Mouse (Mus musculus) kidney, postnatal 25 days (tissue): ENCODE data around the gene Gm49358.

Experiments used
- DNase-seq, 2 experiments: peaks; one replicate each; pipeline ENCODE4 v3.0.0; 2021; ENCODE audit warnings: mixed read lengths in 2 of 2

The Gm49358 gene

GRCm38 (mm10) chr10:86779117-86779755 lies 15.5 kb downstream of the Gm49358 start:
- DNase-seq, result peak; percentile 31 to 61

DNA sequence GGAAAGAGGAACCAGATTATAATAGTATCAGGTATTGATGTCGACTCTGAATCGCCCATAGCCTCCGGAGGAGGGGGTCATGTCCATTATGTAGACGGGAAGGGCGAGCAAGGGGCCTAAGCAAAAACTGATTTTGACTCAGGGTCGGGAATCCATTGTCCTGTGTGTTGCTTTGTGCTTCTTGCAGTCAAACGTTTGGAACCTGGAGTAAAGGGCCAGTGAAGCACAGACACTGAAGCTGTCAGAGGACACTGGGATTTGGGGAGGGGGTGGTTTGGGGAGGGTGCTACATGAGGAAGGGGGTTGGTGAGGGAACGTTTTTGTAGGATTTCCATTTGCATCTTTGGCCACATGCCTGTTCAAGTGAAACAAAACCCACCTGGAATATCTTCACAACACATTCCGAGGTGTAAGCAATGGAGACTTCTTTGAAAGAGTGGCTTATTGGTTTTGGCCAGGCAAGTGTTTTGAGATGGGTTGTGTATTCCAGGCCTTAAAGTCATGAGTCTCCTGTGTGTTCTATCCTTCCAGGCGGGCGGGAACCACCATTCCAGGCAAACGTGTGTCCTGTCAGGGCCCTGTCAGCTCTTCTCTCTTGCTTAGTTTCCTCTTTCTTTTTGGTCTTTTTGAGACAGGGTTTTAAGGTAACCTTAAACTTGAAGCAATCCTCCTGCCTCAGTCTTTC lies 16.2 kb downstream of the Gm49358 start:
- no peak for DNase-seq

GRCm38 (mm10) chr10:86781641-86782040 lies 17.9 kb downstream of the Gm49358 start:
- no peak for DNase-seq

GRCm38 (mm10) chr10:86782656-86783055 lies 18.9 kb downstream of the Gm49358 start:
- DNase-seq, result no peak

- DNase-seq, result no peak
These were observed 19.8 kb downstream of the Gm49358 start for GRCm38 (mm10) chr10:86783561-86783960.

DNA sequence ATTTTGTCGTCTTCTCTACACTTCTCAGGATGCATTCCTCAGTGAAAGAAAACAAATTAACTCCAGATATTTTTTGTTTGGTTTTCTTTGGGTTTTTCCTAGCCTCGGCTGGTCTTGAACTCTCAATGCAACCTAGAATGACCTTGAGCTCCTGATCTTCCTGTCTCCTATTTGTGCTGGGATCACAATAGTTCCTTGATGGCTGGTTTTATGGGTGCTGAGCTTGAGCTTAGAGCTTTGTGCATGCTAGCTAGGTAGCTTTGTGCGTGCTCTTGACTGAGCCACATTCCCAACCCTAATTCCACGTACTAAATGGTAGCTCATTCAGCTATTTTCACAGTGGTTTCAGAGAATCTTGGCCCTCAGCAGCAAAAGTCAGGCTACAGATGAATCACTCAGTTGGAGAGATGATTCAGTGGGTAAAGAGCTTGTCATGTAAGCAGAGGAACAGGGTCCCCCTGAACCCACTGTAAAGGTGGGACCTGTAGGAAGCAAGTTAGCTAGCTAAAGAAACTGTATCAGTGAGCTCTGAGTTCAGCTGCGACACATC lies 20.4 kb downstream of the Gm49358 start:
- no peak for DNase-seq

DNA sequence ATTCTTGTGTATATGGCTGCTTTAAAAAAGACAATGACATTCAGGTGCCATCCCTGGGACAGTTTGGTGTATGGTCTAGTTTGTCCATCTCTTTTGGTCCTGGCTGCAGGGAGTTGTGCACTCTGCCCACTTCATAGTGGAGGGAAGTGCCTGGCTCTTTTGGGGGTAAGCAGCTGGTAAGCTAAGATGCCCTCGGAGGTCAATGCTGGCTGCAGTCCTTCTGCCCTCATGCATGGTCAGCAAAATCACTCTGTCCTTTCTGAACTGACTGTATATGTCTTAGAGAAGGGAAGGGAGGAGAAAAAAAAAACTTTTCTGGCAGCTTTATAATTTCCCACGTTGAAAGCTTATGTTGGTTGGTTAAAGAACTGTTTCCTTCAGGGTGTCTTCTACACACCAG lies 21.6 kb downstream of the Gm49358 start:
- DNase-seq, result peak; percentile 27 to 70

DNA sequence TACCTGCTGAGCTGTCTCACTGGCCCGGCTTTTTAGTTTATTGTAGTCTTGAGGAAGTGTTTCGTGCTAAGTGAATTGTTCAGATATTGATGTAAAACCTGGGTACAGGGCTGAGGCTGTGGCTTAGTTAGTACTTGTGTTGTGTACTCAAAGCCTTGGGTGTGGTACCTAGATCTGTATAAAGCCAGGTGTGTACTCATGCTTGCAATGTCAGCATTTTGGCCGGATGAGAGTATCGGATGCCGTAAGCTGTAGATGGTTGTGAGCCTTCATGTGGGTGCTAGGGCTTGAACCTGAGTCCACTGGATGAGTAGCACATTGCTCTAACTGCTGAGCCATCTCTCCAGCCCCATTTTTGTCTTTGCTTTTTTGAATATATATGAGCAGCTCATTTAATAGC lies 22.3 kb downstream of the Gm49358 start:
- DNase-seq, result no peak

- DNase-seq, result no peak
These were observed 24.4 kb downstream of the Gm49358 start for GRCm38 (mm10) chr10:86788193-86788592.

DNA sequence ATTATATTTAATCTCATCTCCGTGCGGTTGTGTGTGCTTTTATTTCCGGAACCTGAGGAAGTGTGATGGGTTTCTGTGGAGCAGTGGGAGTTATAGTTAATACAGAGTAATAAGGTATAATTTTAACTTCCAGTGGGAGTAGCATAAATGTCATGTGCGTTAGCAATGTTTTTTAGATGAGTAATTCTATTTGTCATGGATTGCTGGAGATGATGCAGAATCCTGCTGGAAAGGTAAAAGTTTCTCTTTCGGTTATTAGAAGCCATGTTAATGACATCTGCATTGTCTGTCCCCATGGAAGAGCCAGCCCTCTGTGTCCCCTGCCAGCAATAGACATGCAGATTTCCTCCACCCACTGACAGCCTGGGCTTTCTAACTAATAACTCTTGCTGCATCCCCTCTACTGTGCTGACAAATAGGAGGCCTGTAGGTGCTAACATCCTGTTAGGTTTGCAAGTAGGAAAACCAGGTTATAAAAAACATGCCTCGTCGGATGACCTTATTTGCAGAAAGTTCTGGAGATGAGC lies 25.4 kb downstream of the Gm49358 start:
- no peak for DNase-seq

DNA sequence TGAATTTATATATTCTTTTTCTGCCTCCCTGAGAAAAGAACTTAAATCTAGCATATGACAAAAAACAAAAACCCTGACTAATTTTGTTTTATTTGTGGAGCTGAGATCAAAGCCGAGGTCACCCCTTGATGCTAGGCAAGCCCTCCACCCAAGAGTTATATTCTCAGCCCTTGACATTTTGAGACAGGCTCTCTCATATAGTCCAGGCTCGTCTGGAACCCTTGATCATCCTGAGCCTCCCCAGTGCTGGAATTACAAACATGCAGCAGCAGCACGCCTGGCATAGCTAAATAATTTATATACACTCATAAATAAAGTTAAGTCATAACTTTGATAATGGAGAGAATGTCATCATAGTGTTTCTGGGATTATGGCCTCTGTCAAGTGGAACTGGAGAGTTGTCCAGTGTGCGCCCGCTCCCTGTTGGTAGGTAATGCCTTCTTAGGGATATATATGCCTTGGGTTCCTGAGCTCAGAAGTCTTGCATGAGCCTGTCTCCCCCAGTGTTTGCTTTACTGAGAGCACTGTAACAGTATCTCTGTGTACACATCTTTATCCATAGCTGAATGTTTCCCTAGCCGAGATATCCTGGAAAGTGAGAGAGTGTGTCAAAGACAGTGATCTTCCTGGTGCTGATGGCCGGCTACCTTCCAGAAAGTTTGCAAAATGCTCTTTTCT lies 27.9 kb downstream of the Gm49358 start:
- DNase-seq, result no peak

DNA sequence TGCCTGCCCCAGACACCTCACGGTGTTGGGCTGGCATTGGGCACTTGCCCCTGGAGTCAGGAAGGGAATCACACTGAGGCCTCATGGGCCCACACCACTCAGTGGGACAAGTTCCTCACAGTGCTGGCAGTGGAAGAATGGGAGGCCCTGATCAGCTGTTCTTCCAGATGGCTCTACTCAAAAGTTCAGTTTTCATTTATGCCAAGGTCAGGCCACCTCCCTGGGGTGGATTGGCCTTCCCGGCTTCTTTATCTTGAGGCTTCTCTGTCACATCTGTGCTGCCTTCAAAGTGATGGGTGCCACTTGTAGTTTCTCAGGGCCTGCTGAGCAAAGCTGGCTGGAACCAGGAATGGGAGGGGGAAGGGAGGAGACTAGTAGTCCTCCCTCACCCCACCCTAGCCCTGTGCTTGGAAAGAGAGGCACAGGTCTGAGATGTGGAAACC lies 29.8 kb downstream of the Gm49358 start:
- peak in 1 of 2 experiments; percentile 25 for DNase-seq

- no peak for DNase-seq
These were observed 30.4 kb downstream of the Gm49358 start for GRCm38 (mm10) chr10:86794196-86794595.

DNA sequence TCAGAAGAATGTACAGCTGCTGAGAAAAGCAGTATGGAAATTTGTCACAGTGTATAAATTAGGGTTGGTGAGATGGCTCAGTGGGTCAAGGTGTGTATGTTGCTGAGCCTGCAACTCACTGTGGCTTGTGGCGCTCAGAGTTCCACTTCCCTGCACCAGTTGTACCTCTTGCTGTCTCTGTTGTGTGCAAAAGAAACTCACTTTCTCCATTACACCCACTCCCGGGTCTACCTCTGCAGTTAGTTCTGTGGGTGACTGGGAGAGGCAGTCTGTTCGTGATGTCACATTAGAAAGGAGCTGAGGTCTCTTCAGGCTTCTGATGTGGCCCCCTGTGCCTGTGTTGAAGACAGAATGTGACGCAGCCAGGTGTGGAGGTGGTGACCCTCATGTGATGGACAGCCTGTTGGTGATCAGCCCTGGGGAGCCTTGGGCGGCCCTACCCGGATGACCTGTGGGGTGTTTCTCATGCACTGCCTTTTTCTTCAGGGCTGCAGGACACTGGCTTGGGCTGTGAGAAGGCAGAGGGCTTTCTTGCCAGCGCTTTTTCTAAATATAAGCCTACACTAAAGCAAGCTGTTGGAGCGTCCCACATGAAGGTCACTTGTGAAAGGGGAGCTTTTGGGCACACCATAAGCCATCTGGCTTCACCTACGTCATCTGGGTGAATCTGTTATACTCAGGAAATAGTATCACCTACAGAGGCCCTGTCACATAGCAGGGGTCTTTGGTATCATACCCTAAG lies 31.2 kb downstream of the Gm49358 start:
- DNase-seq, result no peak

- no peak for DNase-seq
These were observed 32.4 kb downstream of the Gm49358 start for GRCm38 (mm10) chr10:86796073-86796741.

DNA sequence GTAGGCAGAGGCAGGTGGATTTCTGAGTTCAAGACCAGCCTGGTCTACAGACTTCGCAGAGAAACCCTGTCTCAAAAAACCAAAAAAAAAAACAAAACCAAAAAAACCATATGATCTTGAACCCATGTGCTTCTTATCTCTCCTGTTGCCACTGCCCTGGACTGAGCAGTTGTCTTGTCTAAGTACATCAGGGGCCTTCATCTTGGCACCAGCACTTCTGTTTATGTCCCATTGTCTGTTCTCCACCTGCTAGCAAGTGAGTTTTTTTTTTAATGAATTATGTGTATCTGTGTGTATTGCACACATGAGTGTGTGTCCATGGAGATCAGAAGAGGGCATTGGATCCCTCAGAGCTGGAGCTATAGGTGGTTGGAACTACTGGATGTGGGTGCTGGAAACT lies 43.6 kb downstream of the Gm49358 start:
- no peak for DNase-seq

DNA sequence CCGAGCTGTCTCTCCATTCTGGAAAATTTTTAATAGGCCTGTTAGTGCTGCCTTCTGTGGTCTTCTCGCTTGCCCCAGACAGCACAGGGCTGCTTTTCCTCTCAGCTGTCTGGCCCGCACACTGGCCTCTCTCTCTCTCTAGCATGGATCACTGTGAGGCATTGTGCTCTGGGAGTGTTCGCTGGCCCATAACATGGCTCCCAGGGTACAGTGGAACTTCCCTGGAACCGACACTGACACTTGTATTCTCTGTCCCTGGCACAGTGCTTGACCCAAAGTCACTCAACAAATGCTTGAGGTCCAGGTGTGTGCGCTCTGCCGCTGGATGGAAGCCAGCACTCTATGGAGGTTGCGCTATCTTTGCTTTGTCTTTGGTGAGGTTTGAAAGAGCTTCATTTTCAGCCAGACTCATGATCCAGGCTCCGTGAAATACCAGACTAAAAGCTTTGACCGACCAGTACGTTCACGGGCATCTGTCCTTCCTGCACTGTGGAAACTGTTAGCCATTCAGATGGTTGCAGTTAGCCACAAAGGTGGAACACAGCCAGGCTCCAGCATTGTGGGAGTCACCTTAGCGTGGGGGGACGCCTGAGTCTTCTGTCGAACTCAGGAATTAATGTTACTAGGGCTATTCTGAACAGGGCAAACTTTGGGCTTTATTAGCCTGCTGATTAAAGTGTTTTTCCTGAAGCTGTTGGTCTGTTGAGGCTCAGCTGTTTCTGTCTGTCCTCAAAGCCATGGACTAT lies 44.4 kb downstream of the Gm49358 start:
- no peak for DNase-seq

DNA sequence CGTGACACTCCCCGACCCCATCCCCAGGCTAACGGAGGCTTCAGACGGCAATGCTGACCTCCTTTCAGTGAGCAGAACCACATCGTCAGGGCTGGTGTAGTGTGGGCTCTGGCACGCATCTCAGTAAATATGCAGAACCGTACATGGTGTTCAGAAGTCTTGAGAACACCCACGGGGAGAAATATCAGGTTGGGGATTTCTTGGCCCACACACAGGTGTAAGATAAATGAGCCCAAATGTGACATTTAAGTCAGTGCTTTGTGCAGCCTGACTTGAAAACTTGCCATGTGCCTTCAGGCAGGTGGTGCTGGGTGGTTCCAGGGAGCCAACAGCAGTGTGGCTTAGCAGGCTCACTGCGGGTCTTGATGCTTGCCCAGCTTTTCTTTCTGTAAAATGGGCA lies 46.2 kb downstream of the Gm49358 start:
- no peak for DNase-seq

DNA sequence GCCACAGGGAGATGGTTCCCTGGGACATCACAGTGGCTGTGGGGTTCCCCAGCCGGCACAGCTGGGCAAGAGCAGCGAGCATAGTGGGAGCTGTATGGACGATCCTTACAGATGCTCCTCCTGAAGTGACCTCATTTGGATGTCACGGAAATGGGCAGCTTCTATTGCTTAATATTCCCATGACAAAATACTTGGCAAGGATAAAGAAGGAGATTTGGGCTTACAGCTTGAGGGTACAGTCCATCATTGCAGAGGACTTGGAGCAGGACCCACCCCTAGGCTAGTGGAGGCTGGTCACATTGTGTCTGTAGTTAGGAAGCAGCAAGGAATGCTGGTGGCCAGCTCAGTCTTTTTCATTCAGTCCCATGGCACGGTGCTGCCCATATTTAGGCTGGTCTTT lies 46.8 kb downstream of the Gm49358 start:
- DNase-seq, result no peak

- peak; percentile 11 to 56 for DNase-seq
These were observed 50.7 kb downstream of the Gm49358 start for GRCm38 (mm10) chr10:86814292-86815131.
